Mouse (Mus musculus): Measurements from ENCODE around the gene Efhd2. TPM values are rescaled to one million over a fixed set of nuclear protein-coding genes. Genes with fewer than 3 reads are reported as not detected.
A peak's percentile ranks its signal among the peaks of the same experiment; 100 is the strongest.

Efhd2 gene
- polyA plus RNA-seq, 1 experiment from 2014 or later: 78.6 TPM

GRCm38 (mm10) chr4:141809850-141810464, 64.8 kb downstream of the Efhd2 start:
- no peaks in the 10 kb centered on the region for H3K27me3 ChIP-seq (replicated peaks; ENCODE audit: control insufficient read depth, insufficient read depth, low read length)
- H3K4me1 ChIP-seq (ENCODE audit: control insufficient read depth, insufficient read depth, low read depth, low read length): no peaks in the 10 kb centered on the region
- no peaks in the 10 kb centered on the region for H3K9me3 ChIP-seq (ENCODE audit: control insufficient read depth, low read length)
- no peak overlapping the region for H3K27ac ChIP-seq (ENCODE audit: low read depth, low read length)
- ATAC-seq: peak; percentile 72
- H3K4me2 ChIP-seq (ENCODE audit: low read length): no peak overlapping the region
- H3K36me3 ChIP-seq (ENCODE audit: control insufficient read depth, insufficient read depth, low read length): peaks cover 58% of the 10 kb centered on the region
- no peak overlapping the region for H3K4me3 ChIP-seq (ENCODE audit: low read length)
- H3K9ac ChIP-seq (ENCODE audit: low read depth, low read length): no peak overlapping the region
- WGBS: 77% methylated on average over 8 of the region's 8 CpGs

Other genes with a start within 250 kb of the Efhd2 start
- gene Plekhm2, start 210.0 kb downstream of the Efhd2 start, polyA plus RNA-seq (2015; fragmentation: Nextera tagmentation; extraction: Ambion mirVana): 6.5 and 6.7 TPM in 2 replicates
- gene Rsc1a1, start 189.3 kb downstream of the Efhd2 start, polyA plus RNA-seq (2015; fragmentation: Nextera tagmentation; extraction: Ambion mirVana): 0.32 TPM in 1 of 2 replicates, not detected in the other
- gene Ddi2, start 151.5 kb downstream of the Efhd2 start, polyA plus RNA-seq (2015; fragmentation: Nextera tagmentation; extraction: Ambion mirVana): 11.0 and 12.6 TPM in 2 replicates
- gene Agmat, start 128.2 kb downstream of the Efhd2 start, polyA plus RNA-seq (2015; fragmentation: Nextera tagmentation; extraction: Ambion mirVana): 0.29 TPM in 1 of 2 replicates, not detected in the other
- gene Dnajc16, start 84.0 kb downstream of the Efhd2 start, polyA plus RNA-seq (2015; fragmentation: Nextera tagmentation; extraction: Ambion mirVana): 5.9 and 6.7 TPM in 2 replicates
- 22.2 and 23.5 TPM in 2 replicates for gene Casp9, start 81.3 kb downstream of the Efhd2 start, polyA plus RNA-seq (2015; fragmentation: Nextera tagmentation; extraction: Ambion mirVana)
- gene Cela2a, start 48.8 kb downstream of the Efhd2 start, polyA plus RNA-seq (2015; fragmentation: Nextera tagmentation; extraction: Ambion mirVana): not detected in 2 replicates
- gene Ctrc, start 28.6 kb downstream of the Efhd2 start, polyA plus RNA-seq (2015; fragmentation: Nextera tagmentation; extraction: Ambion mirVana): not detected in 2 replicates
- gene Fhad1, start 140.2 kb upstream of the Efhd2 start, polyA plus RNA-seq (2015; fragmentation: Nextera tagmentation; extraction: Ambion mirVana): 6.3 and 6.5 TPM in 2 replicates
- gene Tmem51, start 209.4 kb upstream of the Efhd2 start, polyA plus RNA-seq (2015; fragmentation: Nextera tagmentation; extraction: Ambion mirVana): 8.2 and 8.6 TPM in 2 replicates